Mouse (Mus musculus): ENCODE measurements around the gene S100a3.

Gene S100a3

GRCm38 (mm10) chr3:90555954-90556353 is 4.4 kb upstream of the S100a3 start:
- no peak for DNase-seq (ENCODE audit: extremely low read depth, low read depth, low spot score)

GRCm38 (mm10) chr3:90574691-90575090 is 14.3 kb downstream of the S100a3 start:
- no peak for DNase-seq (ENCODE audit: extremely low read depth, low read depth, low spot score)

- DNase-seq (ENCODE audit: extremely low read depth, low read depth, low spot score), result no peak
Measured at GRCm38 (mm10) chr3:90575320-90575719, 14.9 kb downstream of the S100a3 start.

- no peak for DNase-seq (ENCODE audit: extremely low read depth, low read depth, low spot score)
Measured at GRCm38 (mm10) chr3:90576351-90577001, 16.1 kb downstream of the S100a3 start.

GRCm38 (mm10) chr3:90579433-90579832 is 19.1 kb downstream of the S100a3 start:
- no peak for DNase-seq (ENCODE audit: extremely low read depth, low read depth, low spot score)

- DNase-seq (ENCODE audit: extremely low read depth, low read depth, low spot score), result no peak
Measured at GRCm38 (mm10) chr3:90581141-90581540, 20.8 kb downstream of the S100a3 start.

GRCm38 (mm10) chr3:90582156-90582555 is 21.8 kb downstream of the S100a3 start:
- no peak for DNase-seq (ENCODE audit: extremely low read depth, low read depth, low spot score)

GRCm38 (mm10) chr3:90582556-90582955 is 22.2 kb downstream of the S100a3 start:
- no peak for DNase-seq (ENCODE audit: extremely low read depth, low read depth, low spot score)

GRCm38 (mm10) chr3:90583893-90584292 is 23.5 kb downstream of the S100a3 start:
- no peak for DNase-seq (ENCODE audit: extremely low read depth, low read depth, low spot score)

- no peak for DNase-seq (ENCODE audit: extremely low read depth, low read depth, low spot score)
Measured at GRCm38 (mm10) chr3:90585595-90585994, 25.2 kb downstream of the S100a3 start.

- no peak for DNase-seq (ENCODE audit: extremely low read depth, low read depth, low spot score)
Measured at GRCm38 (mm10) chr3:90586016-90586643, 25.8 kb downstream of the S100a3 start.

GRCm38 (mm10) chr3:90586906-90587305 is 26.5 kb downstream of the S100a3 start:
- DNase-seq (ENCODE audit: extremely low read depth, low read depth, low spot score), result no peak

GRCm38 (mm10) chr3:90587361-90588101 is 27.2 kb downstream of the S100a3 start:
- DNase-seq (ENCODE audit: extremely low read depth, low read depth, low spot score), result no peak

- no peak for DNase-seq (ENCODE audit: extremely low read depth, low read depth, low spot score)
Measured at GRCm38 (mm10) chr3:90589390-90589789, 29.0 kb downstream of the S100a3 start.

GRCm38 (mm10) chr3:90589947-90590346 is 29.6 kb downstream of the S100a3 start, which contains the start of gene S100a2:
S100a2 (plus strand) TSS chr3:90590247.
- DNase-seq (ENCODE audit: extremely low read depth, low read depth, low spot score), result no peak

GRCm38 (mm10) chr3:90594466-90594865 is 34.1 kb downstream of the S100a3 start:
- no peak for DNase-seq (ENCODE audit: extremely low read depth, low read depth, low spot score)

GRCm38 (mm10) chr3:90595556-90595955 is 35.2 kb downstream of the S100a3 start:
- no peak for DNase-seq (ENCODE audit: extremely low read depth, low read depth, low spot score)

- DNase-seq (ENCODE audit: extremely low read depth, low read depth, low spot score), result no peak
Measured at GRCm38 (mm10) chr3:90596810-90597209, 36.4 kb downstream of the S100a3 start.

- DNase-seq (ENCODE audit: extremely low read depth, low read depth, low spot score), result no peak
Measured at GRCm38 (mm10) chr3:90597736-90598135, 37.4 kb downstream of the S100a3 start.

GRCm38 (mm10) chr3:90598212-90598611 is 37.8 kb downstream of the S100a3 start:
- no peak for DNase-seq (ENCODE audit: extremely low read depth, low read depth, low spot score)

- DNase-seq (ENCODE audit: extremely low read depth, low read depth, low spot score), result no peak
Measured at GRCm38 (mm10) chr3:90599401-90599800, 39.0 kb downstream of the S100a3 start.

GRCm38 (mm10) chr3:90600036-90600435 is 39.7 kb downstream of the S100a3 start:
- DNase-seq (ENCODE audit: extremely low read depth, low read depth, low spot score), result no peak
